Mouse (Mus musculus): ENCODE measurements around the gene Mettl4.
A peak's percentile ranks its signal among the peaks of the same experiment; 100 is the strongest.

Gene Mettl4

DNA sequence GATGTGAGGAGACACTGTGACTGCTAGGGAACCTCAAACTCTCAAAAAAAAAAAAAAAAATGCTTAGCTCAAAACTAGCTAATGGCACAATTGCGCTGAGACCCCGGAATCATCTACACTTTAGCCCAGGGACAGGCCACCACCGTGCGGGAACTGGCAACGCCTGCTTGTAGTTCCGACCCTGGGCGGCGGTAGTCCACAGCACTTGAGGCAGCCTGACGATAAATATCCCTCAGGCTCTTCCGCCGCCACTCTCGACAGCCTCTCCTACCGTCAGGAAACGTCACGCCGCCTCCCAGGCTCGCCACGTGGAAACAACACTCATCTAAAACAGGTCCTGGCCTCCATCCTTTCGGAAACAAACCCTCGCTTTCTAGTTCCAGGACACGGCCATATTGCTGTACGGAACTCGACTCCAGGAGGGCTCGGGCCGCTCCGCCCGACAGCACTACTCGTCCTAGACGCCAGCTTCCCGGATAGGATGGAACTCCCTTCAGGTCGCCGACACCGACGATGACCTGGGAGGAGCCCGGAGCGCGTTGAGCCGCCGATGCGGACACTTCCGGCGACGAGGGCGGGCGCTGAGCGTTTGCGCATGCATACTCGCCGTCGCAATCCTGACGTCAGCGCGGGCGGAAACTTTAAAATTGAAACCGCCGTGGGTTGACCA lies at the start of gene Mettl4:
TSS of gene Mettl4 (minus strand) at position 554 of the 670 bp plus-strand sequence.
- DNase-seq: peak; percentile 93

DNA sequence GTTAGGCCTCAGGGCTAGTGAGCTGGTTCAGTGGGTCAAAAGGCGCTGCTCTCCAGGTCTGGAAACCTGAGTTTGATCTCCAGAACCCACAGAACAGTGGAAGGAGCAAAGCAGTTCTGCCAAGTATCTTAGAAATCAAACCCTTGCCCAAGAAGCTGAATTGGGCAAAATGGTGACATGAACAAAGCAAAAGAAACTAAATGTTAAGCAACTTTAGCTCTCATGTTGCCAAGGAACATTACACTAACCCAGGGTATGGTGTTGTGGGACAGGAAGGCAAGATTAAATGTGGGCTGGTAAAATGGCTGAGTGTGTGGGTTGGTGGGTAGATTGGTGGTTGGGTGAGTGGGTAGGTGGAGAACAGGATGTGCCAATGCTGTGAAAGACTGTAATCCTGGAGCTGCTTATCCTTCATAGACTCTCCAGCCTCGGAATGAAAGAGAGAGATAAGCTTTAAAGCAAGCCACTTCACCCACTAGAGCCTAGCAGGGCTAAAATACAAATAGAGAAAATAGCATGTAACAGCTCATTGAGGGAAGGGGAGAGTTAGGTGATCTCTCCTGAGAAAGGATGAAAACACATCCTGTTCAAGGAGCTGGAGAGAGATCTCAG lies 29.2 kb upstream of the Mettl4 start:
- no peak for DNase-seq

DNA sequence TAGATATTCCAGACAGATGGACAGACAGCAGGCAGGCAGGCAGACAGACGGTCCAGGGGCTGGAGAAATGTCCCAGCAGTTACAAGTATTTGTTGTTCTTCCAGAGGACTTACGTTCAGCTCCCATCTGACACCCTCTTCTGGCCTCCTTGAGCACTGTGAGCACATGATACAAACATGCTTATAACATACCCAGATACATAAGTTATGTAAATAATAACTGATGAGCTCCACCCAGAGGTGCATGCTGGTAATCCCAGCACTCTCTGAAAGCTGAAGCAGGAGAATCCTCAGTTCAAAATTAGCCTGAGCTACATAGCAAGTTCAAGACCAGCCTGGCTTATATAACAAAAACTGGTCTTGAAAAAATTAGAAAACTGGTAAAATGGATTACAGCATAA lies 18.7 kb upstream of the Mettl4 start:
- no peak for DNase-seq

DNA sequence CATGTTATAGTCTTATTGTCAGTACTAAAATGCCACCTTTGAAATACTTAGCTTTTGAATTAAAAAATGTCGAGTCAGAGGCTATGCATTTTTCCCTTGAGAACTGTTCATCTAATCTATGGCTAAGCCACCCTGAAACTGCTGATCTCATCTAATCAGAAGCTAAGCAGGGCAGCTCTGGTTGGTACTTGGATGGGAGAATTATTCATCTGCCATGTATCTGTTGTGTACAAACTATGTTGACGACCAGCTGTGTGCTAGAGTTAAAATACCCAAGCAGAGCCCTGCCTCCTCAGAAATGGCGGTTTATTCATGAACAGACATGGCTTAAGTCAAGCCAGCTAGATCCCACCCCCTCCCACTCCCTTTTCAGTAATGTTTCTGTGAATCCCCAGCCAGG lies 14.9 kb upstream of the Mettl4 start:
- no peak for DNase-seq

DNA sequence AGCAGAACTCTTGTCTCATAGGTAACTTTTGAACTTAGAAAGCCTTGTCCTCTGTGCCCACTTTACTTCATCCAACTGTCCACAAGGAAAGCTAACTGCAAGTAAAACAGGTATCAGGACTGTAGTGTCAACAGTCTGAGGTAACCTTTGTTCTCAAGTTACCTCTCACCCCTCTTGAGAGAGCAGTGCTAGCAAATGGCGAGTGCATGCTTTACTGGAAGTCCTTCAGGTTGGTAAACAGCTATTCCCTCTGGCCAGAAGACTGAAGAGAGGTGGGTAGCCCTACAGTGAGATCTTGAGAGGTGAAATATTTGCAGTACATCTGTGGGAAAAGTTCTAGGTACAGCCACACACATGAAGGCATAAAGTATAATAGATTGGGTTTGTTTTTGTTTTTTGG lies 14.2 kb upstream of the Mettl4 start:
- no peak for DNase-seq

DNA sequence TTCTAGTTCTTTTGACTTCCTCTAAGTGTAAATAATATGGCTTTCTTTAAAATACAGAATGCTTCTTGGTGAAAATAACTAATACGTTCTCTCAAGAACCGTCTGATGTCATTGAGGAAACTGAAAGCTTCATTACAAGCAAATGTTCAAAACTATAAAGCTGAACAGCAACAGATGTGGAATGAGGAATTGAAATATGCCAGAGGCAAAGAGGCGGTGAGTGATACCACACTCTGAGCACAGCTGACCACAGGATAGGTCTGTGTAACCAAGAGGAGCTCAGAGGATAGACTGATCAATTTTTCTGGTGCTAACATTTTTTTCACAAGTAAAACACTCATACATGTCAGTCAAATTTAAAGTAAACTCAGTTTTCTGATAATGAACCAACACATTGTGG lies 12.6 kb upstream of the Mettl4 start:
- no peak for DNase-seq

DNA sequence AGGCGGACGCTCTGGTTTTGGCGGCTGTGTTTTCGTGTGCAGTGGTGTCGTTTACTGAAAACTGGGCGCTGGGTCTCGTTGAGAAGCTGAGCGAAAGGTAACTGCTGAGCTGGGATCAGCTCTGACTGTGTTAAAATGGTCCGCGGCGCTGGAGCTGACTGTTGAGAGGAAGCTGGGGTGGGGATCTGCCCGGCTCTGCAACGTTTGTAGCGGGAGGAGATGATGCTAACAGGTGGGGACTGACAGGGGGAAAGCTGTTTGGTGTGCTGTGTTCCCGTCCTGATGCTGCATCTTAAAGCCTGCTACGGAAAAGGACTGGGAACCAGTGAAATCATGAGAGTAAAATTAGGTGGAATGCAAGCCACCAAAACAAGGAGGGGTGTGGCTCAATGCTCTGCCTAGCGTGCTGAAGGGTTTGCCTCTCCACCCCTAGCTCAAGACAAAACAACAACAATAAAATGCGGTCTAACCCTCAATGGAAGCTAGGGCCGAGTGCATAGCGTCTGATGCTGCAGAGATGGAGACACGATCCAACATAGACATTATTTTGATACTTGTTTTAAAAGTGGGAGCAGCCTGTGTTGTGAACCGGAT lies 414 bp upstream of the Mettl4 start:
- DNase-seq: no peak

DNA sequence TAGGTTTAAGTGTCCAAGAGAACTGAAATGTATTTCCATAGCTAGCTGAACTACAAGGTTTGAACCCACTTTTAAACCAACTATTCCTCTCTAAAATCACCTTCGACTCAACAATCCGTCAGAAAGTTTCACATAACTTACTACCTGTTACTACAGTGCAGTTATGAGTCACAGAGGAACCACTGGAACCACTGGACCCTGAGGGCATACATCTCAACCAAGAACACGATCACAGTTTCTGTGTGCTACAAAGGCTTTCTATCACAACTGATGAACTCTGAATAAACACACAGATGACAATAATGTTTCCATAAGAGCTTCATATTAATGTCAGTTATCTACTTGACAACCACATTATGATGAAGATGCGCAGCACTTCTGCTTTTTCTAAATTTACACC lies 11.6 kb downstream of the Mettl4 start:
- DNase-seq: no peak

DNA sequence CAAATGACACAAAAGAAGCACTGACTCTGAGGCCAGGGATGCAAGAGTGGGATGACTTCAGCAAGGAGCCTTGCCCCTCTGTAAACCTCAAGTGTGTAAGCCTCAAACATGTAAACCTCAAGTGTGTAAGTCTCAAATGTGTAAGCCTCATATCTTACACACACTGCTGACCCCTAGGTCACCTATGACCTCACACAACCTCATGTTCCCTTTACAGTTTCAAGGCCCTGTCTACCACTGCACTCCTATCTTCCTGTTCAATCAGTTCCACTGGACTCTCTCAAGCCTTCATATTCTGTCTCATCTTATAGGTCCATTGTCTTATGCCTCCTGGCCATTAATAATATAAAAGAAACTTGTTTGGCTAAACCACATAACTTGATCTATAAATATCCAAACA lies 13.9 kb downstream of the Mettl4 start:
- no peak for DNase-seq

DNA sequence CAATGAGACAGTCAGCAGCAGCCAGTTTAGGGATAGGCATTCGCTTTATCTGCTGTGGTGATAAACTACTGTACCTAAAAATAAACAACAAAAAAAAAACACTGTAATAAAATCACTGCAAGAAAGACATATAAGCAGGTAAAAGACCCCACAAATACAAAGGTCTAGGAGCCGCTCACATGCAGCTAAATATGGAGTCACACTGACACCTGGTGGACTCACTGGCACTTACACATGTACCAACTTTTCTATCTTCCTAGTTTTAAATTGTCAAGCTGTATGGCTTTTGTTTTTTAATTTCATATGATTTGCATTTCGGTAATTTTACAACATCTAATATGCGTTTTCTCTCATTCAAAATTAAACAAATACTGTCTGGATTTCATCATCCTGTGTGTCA lies 14.4 kb downstream of the Mettl4 start:
- DNase-seq: no peak

DNA sequence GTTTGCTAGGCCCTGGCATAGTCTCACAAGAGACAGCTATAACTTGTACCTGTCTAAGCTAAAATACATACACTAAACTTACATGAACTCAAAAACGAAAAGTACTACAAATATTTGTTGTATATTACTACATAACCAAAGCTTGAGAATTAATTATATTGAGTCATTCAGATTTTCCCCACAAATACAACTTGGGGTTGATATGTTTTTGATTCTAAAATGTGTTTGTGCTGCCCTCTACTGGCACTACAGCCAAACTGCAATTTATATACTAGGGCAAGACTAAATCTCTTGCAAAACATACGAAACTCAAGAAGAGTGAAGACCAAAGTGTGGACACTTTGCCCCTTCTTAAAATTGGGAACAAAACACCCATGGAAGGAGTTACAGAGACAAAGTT lies 19.4 kb downstream of the Mettl4 start:
- peak; percentile 21 for DNase-seq

DNA sequence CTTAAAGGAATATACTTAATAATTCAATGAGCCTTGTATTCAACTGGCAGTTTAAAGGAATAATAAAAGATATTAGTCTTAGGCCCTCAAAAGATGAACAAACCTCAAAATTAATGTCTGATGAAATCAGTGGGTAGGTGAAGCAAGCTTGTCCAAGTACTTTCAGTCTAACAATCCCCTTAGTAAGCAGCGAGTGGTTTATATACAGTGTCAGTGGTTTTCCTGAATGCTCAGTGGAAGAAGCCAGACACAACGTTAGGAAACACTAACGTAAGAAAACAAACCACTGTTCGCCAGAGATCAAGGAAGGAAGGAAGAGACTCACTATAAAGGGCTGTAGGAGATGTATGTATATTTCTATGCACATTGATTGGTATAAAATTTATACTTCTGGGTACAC lies 23.1 kb downstream of the Mettl4 start:
- no peak for DNase-seq

DNA sequence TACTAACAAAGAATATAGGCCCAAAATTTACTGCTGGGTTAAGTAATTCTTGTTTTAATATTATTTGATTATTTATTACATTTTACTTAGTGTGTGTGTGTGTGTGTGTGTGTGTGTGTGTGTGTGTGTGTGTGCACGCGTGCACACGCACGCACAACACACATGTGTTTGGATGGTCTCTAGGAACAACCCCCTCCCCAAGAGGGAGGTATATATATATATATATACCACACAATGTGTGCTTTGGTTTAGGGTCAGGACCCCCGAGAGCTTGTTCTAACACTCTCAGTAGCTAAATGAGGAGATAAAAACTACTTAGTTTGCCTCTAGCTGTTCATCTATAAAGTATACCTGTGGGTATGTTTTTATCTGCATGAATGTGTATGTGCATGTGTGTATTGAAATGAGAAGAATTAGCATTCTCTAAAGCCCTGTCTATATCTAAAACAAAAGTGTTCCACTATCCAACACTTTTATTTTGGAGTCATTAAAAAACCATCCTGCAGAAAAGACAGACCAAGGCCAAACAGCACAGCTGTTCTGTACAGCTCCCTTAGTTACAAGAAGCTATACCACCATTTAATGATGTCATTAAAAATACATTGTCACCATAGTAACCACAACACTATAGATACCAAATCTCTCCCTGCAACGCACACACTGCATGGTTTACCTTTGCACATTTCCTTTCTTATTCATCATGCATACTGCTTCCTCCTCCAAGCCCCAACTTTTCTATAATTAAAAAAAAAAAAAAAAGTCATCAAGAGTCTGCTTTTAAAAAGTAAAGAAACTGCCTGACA lies 76.1 kb downstream of the Mettl4 start:
- DNase-seq: no peak
